Mouse (Mus musculus): ENCODE measurements around the gene Iqsec1. TPM values are rescaled to one million over a fixed set of nuclear protein-coding genes. Genes with fewer than 3 reads are reported as not detected.

The Iqsec1 gene
- total RNA-seq, 2 experiments from 2014 or later, result 207 to 221 TPM

GRCm38 (mm10) chr6:90707143-90707542 is 281.3 kb downstream of the Iqsec1 start:
- intact Hi-C loops (cut with DNase I), result no loop called here
- DNase-seq (ENCODE audit: extremely low spot score in 1 of 2, low spot score in 2 of 2), result no peak

- peak; percentile 56 to 68 for DNase-seq (ENCODE audit: extremely low spot score in 1 of 2, low spot score in 2 of 2)
- intact Hi-C loops (cut with DNase I), result no loop called here
These were observed 282.0 kb downstream of the Iqsec1 start for GRCm38 (mm10) chr6:90706490-90706889.

- intact Hi-C loops (cut with DNase I), result no loop called here
These were observed 282.7 kb downstream of the Iqsec1 start for GRCm38 (mm10) chr6:90705738-90706137.

DNA sequence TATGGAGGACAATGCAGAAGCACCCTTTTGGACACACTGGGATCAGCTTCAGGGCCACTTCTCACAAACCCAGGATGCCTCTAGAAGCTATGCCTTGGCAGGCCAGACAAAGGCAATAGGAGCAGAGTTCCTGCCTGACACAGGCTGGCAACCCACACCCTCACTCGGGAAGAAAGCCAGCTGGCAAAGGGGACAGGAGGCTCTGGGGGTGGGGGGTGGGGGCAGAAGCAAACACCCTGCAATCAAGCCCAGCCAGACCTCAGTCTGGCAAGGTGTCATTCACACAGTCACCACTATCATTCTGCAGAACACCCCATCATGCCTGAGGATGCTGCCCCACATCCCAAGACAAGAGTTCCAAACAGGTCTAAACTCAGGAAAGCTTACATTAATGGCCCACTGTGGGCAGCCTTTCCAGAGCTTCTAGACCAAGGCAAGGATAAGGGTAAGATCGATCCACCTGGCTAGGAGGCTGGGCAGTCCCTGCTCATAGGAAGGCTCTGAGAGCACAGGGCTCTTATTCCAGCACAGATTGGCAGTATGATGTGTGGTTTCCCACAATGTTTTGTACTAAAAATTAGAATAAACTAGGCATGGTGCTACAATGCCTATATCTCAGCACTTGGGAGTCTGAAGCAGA is 283.7 kb downstream of the Iqsec1 start:
- DNase-seq (ENCODE audit: extremely low spot score in 1 of 2, low spot score in 2 of 2), result peak in 1 of 2 experiments; percentile 53
- intact Hi-C loops (cut with DNase I), result no loop called here

More at GRCm38 (mm10) chr6:90705738-90706137, 282.7 kb downstream of the Iqsec1 start:
- DNase-seq (ENCODE audit: extremely low spot score in 1 of 2, low spot score in 2 of 2), result no peak

- intact Hi-C loops (cut with DNase I), result no loop called here
- DNase-seq (ENCODE audit: extremely low spot score in 1 of 2, low spot score in 2 of 2), result no peak
These were observed 284.7 kb downstream of the Iqsec1 start for GRCm38 (mm10) chr6:90703782-90704181.

DNA sequence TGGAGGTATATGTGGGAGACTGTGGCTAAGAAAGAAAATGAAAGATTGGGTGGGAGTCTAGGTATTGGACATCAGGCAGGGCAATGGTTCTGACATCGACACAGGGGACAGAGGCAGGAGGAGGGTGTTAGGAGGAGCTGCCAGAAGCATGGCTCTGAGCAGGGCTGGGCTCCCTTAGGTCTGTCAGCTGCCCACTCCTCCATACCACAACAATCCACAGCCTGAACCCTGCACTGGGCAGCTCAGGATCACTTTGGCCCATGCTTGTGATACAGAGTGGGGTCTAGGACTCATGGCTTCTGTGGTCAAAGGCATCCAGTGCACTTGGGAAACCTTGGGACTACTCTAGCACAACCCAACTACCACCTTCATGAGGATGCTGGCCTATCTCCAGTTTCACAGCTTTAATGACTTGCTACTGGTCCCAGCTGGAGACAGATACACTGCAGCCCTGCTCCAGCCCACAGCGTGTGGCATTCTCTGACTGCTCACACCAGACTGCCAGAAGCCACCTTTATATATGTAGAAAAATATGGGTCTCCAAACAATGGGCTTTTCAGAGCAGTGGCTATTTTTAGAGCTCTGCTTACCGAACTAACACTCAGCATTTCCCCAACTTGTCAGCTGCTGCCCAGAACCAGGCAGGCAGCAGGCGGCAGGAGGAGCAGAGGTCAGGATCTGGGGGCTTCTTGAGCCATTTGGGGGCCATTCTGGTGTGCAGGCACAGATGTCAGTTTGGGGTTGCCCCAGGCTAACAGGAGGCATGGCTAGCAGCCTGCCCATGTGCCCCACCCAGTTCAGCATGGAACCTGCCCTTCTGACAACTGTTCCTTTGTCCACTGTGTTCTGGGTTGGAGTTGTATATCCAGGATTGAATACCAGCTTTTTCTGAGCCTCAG is 285.4 kb downstream of the Iqsec1 start:
- intact Hi-C loops (cut with DNase I), result no loop called here

DNA sequence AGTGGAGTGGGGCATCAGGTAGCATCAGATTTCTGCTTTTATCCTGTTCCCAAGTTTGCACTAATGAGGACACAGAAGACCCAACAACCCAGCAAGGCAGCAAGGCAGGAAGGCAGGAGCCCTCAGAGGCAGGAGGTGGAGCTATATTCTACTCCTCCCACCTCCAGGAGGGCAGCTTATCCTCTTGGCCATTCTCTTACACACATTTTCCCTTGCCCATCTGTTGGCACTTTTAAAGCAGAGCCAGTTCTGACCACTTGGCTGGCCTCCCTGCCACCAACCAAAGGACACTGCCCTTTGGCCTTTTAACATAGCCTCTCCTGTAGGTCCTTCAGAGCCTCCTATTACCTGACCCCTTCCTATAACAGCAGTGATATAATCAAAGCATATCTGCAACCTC is 286.3 kb downstream of the Iqsec1 start:
- no peak for DNase-seq (ENCODE audit: extremely low spot score in 1 of 2, low spot score in 2 of 2)
- intact Hi-C loops (cut with DNase I), result no loop called here

More for the DNA sequence above, 285.4 kb downstream of the Iqsec1 start:
- no peak for DNase-seq (ENCODE audit: extremely low spot score in 1 of 2, low spot score in 2 of 2)

- intact Hi-C loops (cut with DNase I), result no loop called here
- DNase-seq (ENCODE audit: extremely low spot score in 1 of 2, low spot score in 2 of 2), result no peak
These were observed 287.1 kb downstream of the Iqsec1 start for GRCm38 (mm10) chr6:90701391-90701790.

GRCm38 (mm10) chr6:90700737-90701136 is 287.7 kb downstream of the Iqsec1 start:
- DNase-seq (ENCODE audit: extremely low spot score in 1 of 2, low spot score in 2 of 2), result no peak
- intact Hi-C loops (cut with DNase I), result no loop called here

GRCm38 (mm10) chr6:90700068-90700467 is 288.4 kb downstream of the Iqsec1 start:
- intact Hi-C loops (cut with DNase I), result no loop called here
- DNase-seq (ENCODE audit: extremely low spot score in 1 of 2, low spot score in 2 of 2), result no peak

DNA sequence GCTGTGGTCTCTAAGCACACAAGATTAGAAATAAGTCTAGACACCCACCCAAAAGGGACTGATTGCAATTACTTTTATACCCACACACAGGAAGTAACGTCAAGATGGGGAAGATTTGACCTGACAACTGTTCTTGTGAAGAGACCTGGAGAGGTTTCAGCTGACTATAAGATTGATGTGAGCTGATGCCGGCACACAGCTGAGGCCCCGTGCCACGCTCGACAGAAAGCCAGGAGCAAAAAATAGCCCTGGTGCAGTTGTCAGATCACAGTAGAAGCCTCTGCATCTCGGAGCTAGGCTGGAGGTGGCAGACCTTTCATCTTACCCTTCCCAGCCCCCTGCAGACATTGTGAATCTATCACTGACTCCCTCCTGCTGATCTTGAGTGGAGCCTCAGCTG is 289.6 kb downstream of the Iqsec1 start:
- no peak for DNase-seq (ENCODE audit: extremely low spot score in 1 of 2, low spot score in 2 of 2)
- intact Hi-C loops (cut with DNase I), result no loop called here

- DNase-seq (ENCODE audit: extremely low spot score in 1 of 2, low spot score in 2 of 2), result no peak
These were observed 292.7 kb downstream of the Iqsec1 start for GRCm38 (mm10) chr6:90695754-90696153.

DNA sequence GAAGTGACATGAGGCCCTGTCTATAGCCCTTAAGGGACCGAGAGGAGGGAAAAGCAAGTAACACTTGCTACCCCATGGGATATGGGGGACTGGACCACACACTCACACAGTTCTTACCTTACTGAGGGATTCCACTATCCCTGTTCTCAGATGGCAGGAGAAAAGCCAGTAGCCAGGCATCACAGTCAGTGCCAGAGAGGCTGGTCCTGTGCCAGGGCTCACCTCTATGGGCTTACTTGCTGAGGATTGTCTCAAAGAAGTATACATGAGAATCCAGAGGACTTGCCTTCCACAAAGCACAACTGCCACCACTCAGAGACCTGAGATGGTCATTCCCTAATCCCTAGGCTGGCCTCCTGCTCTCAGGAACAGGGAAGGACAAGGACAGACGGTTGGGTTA is 296.1 kb downstream of the Iqsec1 start:
- intact Hi-C loops (cut with DNase I), result no loop called here
- DNase-seq (ENCODE audit: extremely low spot score in 1 of 2, low spot score in 2 of 2), result no peak

More at GRCm38 (mm10) chr6:90695754-90696153, 292.7 kb downstream of the Iqsec1 start:
- intact Hi-C loops (cut with DNase I), result no loop called here

GRCm38 (mm10) chr6:90691935-90692334 is 296.6 kb downstream of the Iqsec1 start:
- intact Hi-C loops (cut with DNase I), result no loop called here
- DNase-seq (ENCODE audit: extremely low spot score in 1 of 2, low spot score in 2 of 2), result no peak

DNA sequence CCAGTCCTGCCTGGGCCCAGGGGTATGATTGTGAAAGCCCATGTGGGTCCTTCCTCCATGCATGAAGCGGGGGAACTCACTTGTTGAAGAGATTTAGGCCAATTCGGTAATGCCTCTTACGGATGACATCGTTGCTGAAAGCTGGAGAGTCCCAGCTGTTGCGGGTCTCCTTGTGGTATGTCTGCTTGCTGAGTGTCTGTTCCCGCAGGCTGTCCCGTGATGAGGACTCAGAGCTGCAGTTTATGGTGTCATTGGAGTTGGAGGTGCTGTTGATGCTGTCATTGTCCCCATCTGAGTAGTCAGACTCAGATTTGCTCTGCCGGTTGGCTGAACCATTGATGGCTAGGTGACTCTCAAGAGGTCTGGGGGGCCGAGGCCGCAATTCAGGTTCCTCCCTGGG is 299.0 kb downstream of the Iqsec1 start:
- intact Hi-C loops (cut with DNase I), result no loop called here
- no peak for DNase-seq (ENCODE audit: extremely low spot score in 1 of 2, low spot score in 2 of 2)

GRCm38 (mm10) chr6:90688742-90689141 is 299.7 kb downstream of the Iqsec1 start:
- intact Hi-C loops (cut with DNase I), result no loop called here
- DNase-seq (ENCODE audit: extremely low spot score in 1 of 2, low spot score in 2 of 2), result no peak

DNA sequence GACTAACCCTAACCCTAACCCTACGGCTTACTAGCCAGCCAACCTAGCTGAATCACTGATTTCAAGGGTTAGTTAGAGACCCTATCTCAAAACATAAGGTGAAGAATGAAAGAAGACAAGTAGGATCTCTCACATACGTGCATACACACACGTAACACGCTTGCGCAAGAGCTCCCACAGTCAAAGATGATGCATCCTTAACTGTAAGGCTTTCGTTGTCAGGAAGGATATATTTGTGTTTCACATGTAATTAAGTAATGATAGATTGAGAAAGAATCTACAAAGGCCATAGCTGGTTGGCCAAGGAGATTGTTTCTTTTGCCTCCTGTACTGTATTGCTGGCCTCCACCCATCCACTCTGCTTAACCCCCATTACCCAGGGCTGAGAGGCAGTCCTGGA is 300.5 kb downstream of the Iqsec1 start:
- intact Hi-C loops (cut with DNase I), result no loop called here
- no peak for DNase-seq (ENCODE audit: extremely low spot score in 1 of 2, low spot score in 2 of 2)

DNA sequence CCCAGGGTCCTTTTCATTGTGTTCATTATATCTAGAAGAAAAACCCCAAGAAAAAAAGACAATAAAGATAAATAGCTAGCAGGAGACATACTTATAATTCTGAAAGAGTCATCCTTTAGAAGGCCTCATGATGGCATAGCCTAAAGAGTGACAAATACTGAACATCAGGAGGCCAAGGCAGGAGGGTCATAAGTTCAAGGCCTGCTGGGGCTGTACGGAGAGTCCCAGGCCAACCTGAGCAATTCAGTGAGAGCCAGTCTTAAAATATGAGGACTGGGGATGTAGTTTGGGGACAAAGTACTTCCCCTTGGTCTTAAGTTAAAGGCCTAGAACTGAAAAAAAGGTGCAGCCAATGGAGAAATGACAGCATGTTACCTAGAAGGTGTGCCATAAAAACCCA is 301.7 kb downstream of the Iqsec1 start:
- intact Hi-C loops (cut with DNase I), result no loop called here
- no peak for DNase-seq (ENCODE audit: extremely low spot score in 1 of 2, low spot score in 2 of 2)

DNA sequence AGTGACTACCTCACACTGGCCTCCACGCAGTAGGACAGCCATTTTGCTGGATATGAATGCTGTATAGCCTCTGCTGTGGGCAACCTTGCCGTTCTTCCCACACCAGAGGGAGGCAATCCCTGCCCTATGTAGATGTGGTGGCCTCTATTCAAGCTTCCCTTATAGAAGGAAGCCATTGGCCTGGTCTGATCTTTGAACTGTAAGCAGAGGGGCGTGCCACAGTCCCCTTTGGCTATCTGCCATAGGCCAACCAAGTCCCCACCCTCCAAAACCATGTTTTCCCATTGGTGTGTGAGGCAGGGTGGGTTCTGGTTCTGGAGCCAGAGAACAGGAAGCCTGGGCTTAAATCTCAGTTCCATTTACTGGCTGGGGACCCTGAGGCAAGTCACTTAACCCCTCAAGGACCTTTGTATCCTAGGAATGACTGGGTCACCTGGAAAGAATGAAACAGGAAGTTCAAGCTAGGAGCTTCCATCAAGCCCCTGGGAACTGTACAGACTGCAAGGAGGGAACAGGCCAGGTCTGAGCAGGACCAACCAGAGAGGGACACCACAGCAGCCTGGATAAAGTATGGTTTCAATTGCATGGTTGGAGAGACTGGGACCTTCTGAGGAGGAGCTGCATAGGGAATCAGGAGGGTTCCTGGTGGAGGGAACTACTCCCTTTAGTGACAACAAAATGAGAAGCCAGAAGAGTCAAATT is 304.5 kb downstream of the Iqsec1 start:
- intact Hi-C loops (cut with DNase I), result no loop called here
- DNase-seq (ENCODE audit: extremely low spot score in 1 of 2, low spot score in 2 of 2), result no peak

- intact Hi-C loops (cut with DNase I), result no loop called here
- DNase-seq (ENCODE audit: extremely low spot score in 1 of 2, low spot score in 2 of 2), result no peak
These were observed 308.1 kb downstream of the Iqsec1 start for GRCm38 (mm10) chr6:90680401-90680800.

Data from left cerebral cortex, postnatal 10 days (tissue).